Comparison of ENCODE assay signal across 8 mouse cellular contexts in genomic region chr11:101062971-101063675, GRCm38 (mm10). TPM values are rescaled to one million over a fixed set of nuclear protein-coding genes. Genes with fewer than 3 reads are reported as not detected.
DNase-seq lines count a peak whose midpoint lies in the region; ATAC-seq and TF ChIP-seq lines count a peak whose summit lies in the region.

No protein-coding gene starts in this region.

- no peak for TF ChIP-seq CTCF in lung, adult 2 months (IDR thresholded peaks at IDR 0.05; ENCODE audit: insufficient read depth, low read length)
- TF ChIP-seq CTCF in hindbrain, postnatal 0 days (IDR thresholded peaks at IDR 0.05; ENCODE audit: low read depth): no peak

- H3K4me3 ChIP-seq in lung, adult 2 months (replicated peaks; ENCODE audit: extremely low read depth, low read depth, low read length): no peak overlapping the region
- H3K4me3 ChIP-seq in embryonic facial prominence, embryonic 15.5 days (replicated peaks): no peak overlapping the region
- no peak overlapping the region for H3K4me3 ChIP-seq in hindbrain, postnatal 0 days (ENCODE audit: low read length)
- H3K4me3 ChIP-seq in midbrain, embryonic 16.5 days (ENCODE audit: low read depth, low read length): no peak overlapping the region

- peaks cover 6% of the 10 kb centered on the region; the same call in 1 of the 2 replicates for H3K36me3 ChIP-seq in embryonic facial prominence, embryonic 15.5 days
- H3K36me3 ChIP-seq in hindbrain, postnatal 0 days (ENCODE audit: insufficient read depth, low read length): peaks cover 19% of the 10 kb centered on the region
- H3K36me3 ChIP-seq in midbrain, embryonic 16.5 days (ENCODE audit: control insufficient read depth, insufficient read depth, low read length): peaks cover 33% of the 10 kb centered on the region

- TF ChIP-seq POLR2A in lung, adult 2 months (IDR thresholded peaks at IDR 0.05; ENCODE audit: borderline replicate concordance, extremely low read depth, low read depth, low read length): no peak

- peaks cover 54% of the 10 kb centered on the region for H3K4me1 ChIP-seq in lung, adult 2 months (ENCODE audit: control insufficient read depth, insufficient read depth, low read length)
- peaks cover 76% of the 10 kb centered on the region for H3K4me1 ChIP-seq in embryonic facial prominence, embryonic 15.5 days
- no peaks in the 10 kb centered on the region for H3K4me1 ChIP-seq in hindbrain, postnatal 0 days (ENCODE audit: insufficient read depth, low read length)
- H3K4me1 ChIP-seq in midbrain, embryonic 16.5 days (ENCODE audit: control insufficient read depth, insufficient read depth, low read length): 0 out of 2 replicates have a peak, but pooled peaks cover 2% of the 10 kb centered on the region

- H3K9ac ChIP-seq in embryonic facial prominence, embryonic 15.5 days: no peak overlapping the region
- no peak overlapping the region for H3K9ac ChIP-seq in hindbrain, postnatal 0 days (replicated peaks; ENCODE audit: low read length)
- H3K9ac ChIP-seq in midbrain, embryonic 16.5 days (ENCODE audit: low read depth, low read length): no peak overlapping the region

- ATAC-seq in embryonic facial prominence, embryonic 15.5 days (ENCODE audit: insufficient number of reproducible peaks, low FRiP score, low TSS enrichment, low read depth): no peak
- no peak for ATAC-seq in hindbrain, postnatal 0 days
- ATAC-seq in midbrain, embryonic 16.5 days: no peak

- H3K9me3 ChIP-seq in embryonic facial prominence, embryonic 15.5 days (replicated peaks): no peaks in the 10 kb centered on the region
- H3K9me3 ChIP-seq in hindbrain, postnatal 0 days (ENCODE audit: low read length): no peaks in the 10 kb centered on the region
- no peaks in the 10 kb centered on the region for H3K9me3 ChIP-seq in midbrain, embryonic 16.5 days (replicated peaks; ENCODE audit: control insufficient read depth, low read length, poor library complexity, severe bottlenecking)

- 47% methylated on average over 14 of the region's 14 CpGs for WGBS in lung, adult 2 months
- 69% methylated on average over 14 of the region's 14 CpGs for WGBS in embryonic facial prominence, embryonic 15.5 days
- 79% methylated on average over 14 of the region's 14 CpGs for WGBS in hindbrain, postnatal 0 days
- WGBS in midbrain, embryonic 16.5 days: 91% methylated on average over 14 of the region's 14 CpGs

- H3K27me3 ChIP-seq in embryonic facial prominence, embryonic 15.5 days: no peaks in the 10 kb centered on the region
- H3K27me3 ChIP-seq in hindbrain, postnatal 0 days (ENCODE audit: insufficient read depth, low read length): no peaks in the 10 kb centered on the region
- no peaks in the 10 kb centered on the region for H3K27me3 ChIP-seq in midbrain, embryonic 16.5 days (ENCODE audit: control insufficient read depth, insufficient read depth, low read depth, low read length)

- peak; percentile 50 for DNase-seq in lung, adult 2 months
- DNase-seq in lung, postnatal 25 days (ENCODE audit: low spot score): no peak
- no peak for DNase-seq in hindbrain, postnatal 0 days (ENCODE audit: low spot score)
- DNase-seq in right cerebral cortex, postnatal 14 days: no peak
- DNase-seq in urinary bladder, postnatal 25 days (ENCODE audit: low spot score): no peak
- DNase-seq in frontal cortex, postnatal 25 days (ENCODE audit: low spot score in 2 of 2): no peak

- no peak overlapping the region for H3K4me2 ChIP-seq in embryonic facial prominence, embryonic 15.5 days (replicated peaks)
- H3K4me2 ChIP-seq in hindbrain, postnatal 0 days (ENCODE audit: low read depth, low read length): no peak overlapping the region
- H3K4me2 ChIP-seq in midbrain, embryonic 16.5 days (ENCODE audit: low read length): no peak overlapping the region

- peak overlapping the region; percentile 93 for H3K27ac ChIP-seq in embryonic facial prominence, embryonic 15.5 days (replicated peaks)
- peak overlapping the region; percentile 70; the same call in 1 of the 2 replicates for H3K27ac ChIP-seq in hindbrain, postnatal 0 days
- peak overlapping the region; percentile 70; the same call in 1 of the 2 replicates for H3K27ac ChIP-seq in midbrain, embryonic 16.5 days (ENCODE audit: low read length)

RNA-seq across cellular contexts. Expression of gene Naglu, which starts 6.7 kb away (rescaled TPM):
- polyA plus RNA-seq in lung, adult 2 months (2012; rRNA removed): 32.2 and 33.5 TPM in 2 replicates
- 15.1 and 16.6 TPM in 2 replicates for polyA plus RNA-seq in embryonic facial prominence, embryonic 15.5 days (2015; fragmentation: Nextera tagmentation; extraction: Ambion mirVana)
- total RNA-seq in hindbrain, postnatal 0 days (2014; rRNA removed): 23.1 and 23.8 TPM in 2 replicates
- polyA plus RNA-seq in hindbrain, postnatal 0 days (2015; fragmentation: Nextera tagmentation; extraction: Ambion mirVana): 15.3 and 17.0 TPM in 2 replicates
- 13.2 and 14.2 TPM in 2 replicates for polyA plus RNA-seq in midbrain, embryonic 16.5 days (2015; fragmentation: Nextera tagmentation; extraction: Ambion mirVana)

RNA-seq across cellular contexts. Expression of gene Hsd17b1, which starts 15.1 kb away (rescaled TPM):
- polyA plus RNA-seq in lung, adult 2 months (2012; rRNA removed): 0.17 and 0.29 TPM in 2 replicates
- 0.24 and 0.25 TPM in 2 replicates for polyA plus RNA-seq in embryonic facial prominence, embryonic 15.5 days (2015; fragmentation: Nextera tagmentation; extraction: Ambion mirVana)
- total RNA-seq in hindbrain, postnatal 0 days (2014; rRNA removed): 0.16 and 0.22 TPM in 2 replicates
- polyA plus RNA-seq in hindbrain, postnatal 0 days (2015; fragmentation: Nextera tagmentation; extraction: Ambion mirVana): not detected in 2 replicates
- 0.21 and 0.49 TPM in 2 replicates for polyA plus RNA-seq in midbrain, embryonic 16.5 days (2015; fragmentation: Nextera tagmentation; extraction: Ambion mirVana)

RNA-seq across cellular contexts. Expression of gene Coasy, which starts 19.2 kb away (rescaled TPM):
- polyA plus RNA-seq in lung, adult 2 months (2012; rRNA removed): 40.2 and 43.9 TPM in 2 replicates
- 43.2 and 44.9 TPM in 2 replicates for polyA plus RNA-seq in embryonic facial prominence, embryonic 15.5 days (2015; fragmentation: Nextera tagmentation; extraction: Ambion mirVana)
- total RNA-seq in hindbrain, postnatal 0 days (2014; rRNA removed): 45.7 and 53.2 TPM in 2 replicates
- 34.5 and 35.1 TPM in 2 replicates for polyA plus RNA-seq in hindbrain, postnatal 0 days (2015; fragmentation: Nextera tagmentation; extraction: Ambion mirVana)
- polyA plus RNA-seq in midbrain, embryonic 16.5 days (2015; fragmentation: Nextera tagmentation; extraction: Ambion mirVana): 42.0 and 43.5 TPM in 2 replicates

RNA-seq across cellular contexts. Expression of gene Mlx, which starts 24.0 kb away (rescaled TPM):
- polyA plus RNA-seq in lung, adult 2 months (2012; rRNA removed): 25.5 and 47.0 TPM in 2 replicates
- polyA plus RNA-seq in embryonic facial prominence, embryonic 15.5 days (2015; fragmentation: Nextera tagmentation; extraction: Ambion mirVana): 50.3 and 52.0 TPM in 2 replicates
- 42.2 and 75.2 TPM in 2 replicates for total RNA-seq in hindbrain, postnatal 0 days (2014; rRNA removed)
- polyA plus RNA-seq in hindbrain, postnatal 0 days (2015; fragmentation: Nextera tagmentation; extraction: Ambion mirVana): 58.3 and 61.0 TPM in 2 replicates
- 93.8 and 96.5 TPM in 2 replicates for polyA plus RNA-seq in midbrain, embryonic 16.5 days (2015; fragmentation: Nextera tagmentation; extraction: Ambion mirVana)

RNA-seq across cellular contexts. Expression of gene Psmc3ip, which starts 32.1 kb away (rescaled TPM):
- 1.5 and 2.1 TPM in 2 replicates for polyA plus RNA-seq in lung, adult 2 months (2012; rRNA removed)
- polyA plus RNA-seq in embryonic facial prominence, embryonic 15.5 days (2015; fragmentation: Nextera tagmentation; extraction: Ambion mirVana): 32.0 and 33.6 TPM in 2 replicates
- 2.9 and 5.5 TPM in 2 replicates for total RNA-seq in hindbrain, postnatal 0 days (2014; rRNA removed)
- polyA plus RNA-seq in hindbrain, postnatal 0 days (2015; fragmentation: Nextera tagmentation; extraction: Ambion mirVana): 16.3 and 17.5 TPM in 2 replicates
- 15.2 and 17.6 TPM in 2 replicates for polyA plus RNA-seq in midbrain, embryonic 16.5 days (2015; fragmentation: Nextera tagmentation; extraction: Ambion mirVana)
